Mouse (Mus musculus): ENCODE measurements at regions not wholly inside any gene's neighbourhood (a gene's known extent, or its start where the extent isn't known, plus 50 kb on each side); places are given as distances from the start of the nearest gene placed in this dataset.
A peak's percentile ranks its signal among the peaks of the same experiment; 100 is the strongest.

DNA sequence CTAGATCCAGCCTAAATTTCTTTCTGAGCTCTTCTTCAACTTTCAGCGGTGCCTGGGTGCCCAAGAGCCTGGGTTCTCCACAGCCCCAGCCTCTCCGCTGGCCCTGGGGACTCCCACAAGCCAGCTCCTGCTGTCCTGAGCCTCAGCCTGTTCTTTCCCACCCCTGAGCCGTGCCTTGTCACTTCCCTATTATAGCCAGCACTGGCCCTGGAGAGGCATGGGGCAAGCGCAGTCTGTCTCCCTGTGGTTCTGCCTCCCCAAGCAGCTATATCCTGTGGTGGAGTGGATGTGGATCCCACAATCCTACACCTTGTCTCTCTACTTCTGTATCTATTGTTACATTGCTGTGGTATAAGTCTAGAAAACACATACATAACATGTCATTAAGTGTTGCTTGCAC is 128.6 kb upstream of the Hgf start:
- DNase-seq, result no peak

- DNase-seq, result no peak
Measured at GRCm38 (mm10) chr5:16425302-16425701, 128.0 kb upstream of the Hgf start.

- no peak for DNase-seq
Measured at GRCm38 (mm10) chr5:16426306-16426705, 127.0 kb upstream of the Hgf start.

DNA sequence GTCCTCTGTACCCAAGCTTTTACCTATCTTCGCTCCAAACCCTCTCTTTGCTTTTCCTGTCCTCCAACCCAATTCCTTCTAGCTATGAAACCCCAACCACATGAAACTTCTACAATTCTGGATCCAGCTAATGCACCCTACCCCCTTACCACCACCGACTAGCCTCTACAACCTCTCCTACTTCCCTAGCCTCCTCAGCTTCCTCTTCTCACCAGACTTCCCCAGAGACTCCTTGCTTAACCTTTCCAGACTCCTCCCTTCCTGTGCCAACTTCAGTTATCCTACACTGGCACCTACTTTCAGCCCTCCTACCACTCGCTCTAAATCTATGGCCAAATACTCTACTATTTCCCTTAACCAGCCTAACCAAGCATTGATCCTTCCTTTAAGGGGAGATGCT is 118.7 kb upstream of the Hgf start:
- no peak for DNase-seq

DNA sequence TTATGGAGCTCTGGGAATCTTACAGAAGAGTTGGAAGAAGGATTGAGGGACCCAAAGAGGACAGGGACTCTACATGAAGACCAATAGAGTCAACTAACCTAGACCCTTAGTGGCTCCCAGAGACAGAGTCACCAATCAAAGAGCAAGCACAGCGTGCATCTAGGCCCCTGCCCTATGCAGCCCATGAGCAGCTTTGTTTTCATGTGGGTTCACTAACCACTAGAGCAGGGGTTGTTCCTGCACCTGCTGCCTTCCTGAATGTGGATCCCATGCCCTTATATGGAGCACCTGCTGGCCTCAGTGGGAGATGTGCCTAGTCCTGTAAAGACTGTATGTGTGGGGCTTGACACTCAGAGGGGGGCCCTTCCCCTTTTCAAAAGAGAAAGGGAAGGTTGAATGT is 108.2 kb upstream of the Hgf start:
- DNase-seq, result no peak

DNA sequence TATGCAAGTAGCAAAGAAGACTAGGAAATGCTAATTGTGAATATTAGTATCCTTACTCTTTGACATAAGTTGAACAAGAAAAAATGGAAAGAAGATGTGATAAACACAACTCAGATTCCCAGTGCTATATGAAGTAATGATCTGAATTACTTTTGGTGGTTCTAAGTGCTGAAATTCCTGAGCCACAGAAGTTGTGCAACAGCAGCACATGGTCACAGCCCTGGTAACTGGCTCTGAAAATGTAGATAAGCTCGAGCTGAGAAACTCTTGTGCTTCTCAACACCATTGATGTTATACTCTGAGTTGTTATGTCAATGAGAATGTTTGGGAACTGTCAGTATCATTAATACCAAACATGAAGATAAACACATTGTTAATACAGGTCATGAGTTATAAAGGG is 106.3 kb upstream of the Hgf start:
- DNase-seq, result no peak

GRCm38 (mm10) chr5:16461795-16462194 is 91.5 kb upstream of the Hgf start:
- DNase-seq, result no peak

DNA sequence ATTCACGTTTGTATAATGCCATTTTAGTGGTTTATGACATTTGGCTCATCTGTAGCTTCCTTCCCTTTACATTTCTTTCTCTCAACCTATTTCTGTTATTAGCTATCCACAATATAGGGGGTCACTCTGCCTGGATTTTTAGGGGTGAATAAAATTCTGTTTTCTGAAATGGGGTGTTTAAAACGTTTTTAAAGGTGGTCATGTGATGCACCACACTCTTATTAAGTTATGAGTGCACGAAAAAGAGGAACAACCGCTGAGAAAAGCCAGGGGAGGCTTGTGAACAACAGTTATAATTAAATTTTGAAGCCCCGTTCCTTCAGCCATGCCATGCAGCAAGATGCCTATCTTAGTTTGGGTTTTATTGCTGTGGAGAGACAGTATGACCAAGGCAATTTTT is 87.0 kb upstream of the Hgf start:
- DNase-seq, result no peak

- no peak for DNase-seq
Measured at GRCm38 (mm10) chr5:16468560-16468959, 84.7 kb upstream of the Hgf start.

- no peak for DNase-seq
Measured at GRCm38 (mm10) chr5:16469221-16469620, 84.1 kb upstream of the Hgf start.

DNA sequence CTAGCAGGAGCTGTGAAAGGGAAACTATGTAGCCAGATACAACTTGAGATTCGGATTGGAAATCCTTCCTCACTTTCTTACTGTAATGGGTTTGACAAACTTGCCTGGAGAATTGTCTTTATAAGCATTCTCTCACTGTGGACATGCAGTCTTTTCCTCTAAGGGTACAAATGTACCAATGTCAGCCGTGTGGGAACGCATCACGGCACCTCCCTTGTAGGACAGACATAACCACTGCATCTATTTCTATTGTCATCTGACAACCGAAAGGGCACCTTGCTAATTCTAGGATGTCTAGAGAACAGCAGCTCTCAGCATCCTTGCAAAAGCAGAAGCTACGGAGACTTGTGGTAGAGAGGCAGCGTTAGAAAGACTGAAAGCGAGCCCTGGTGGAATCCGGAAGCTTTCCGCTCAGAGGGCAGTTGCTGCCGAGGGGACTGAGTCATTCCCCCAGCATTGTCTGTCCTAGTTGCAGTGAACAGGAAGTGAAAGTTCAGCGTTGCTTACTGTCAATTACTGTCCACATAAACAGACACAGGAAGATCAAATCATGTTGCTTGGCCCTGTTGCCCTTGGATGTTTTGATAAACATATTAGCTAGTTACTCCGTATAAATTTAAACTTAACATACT is 83.5 kb upstream of the Hgf start:
- DNase-seq, result peak; percentile 45

DNA sequence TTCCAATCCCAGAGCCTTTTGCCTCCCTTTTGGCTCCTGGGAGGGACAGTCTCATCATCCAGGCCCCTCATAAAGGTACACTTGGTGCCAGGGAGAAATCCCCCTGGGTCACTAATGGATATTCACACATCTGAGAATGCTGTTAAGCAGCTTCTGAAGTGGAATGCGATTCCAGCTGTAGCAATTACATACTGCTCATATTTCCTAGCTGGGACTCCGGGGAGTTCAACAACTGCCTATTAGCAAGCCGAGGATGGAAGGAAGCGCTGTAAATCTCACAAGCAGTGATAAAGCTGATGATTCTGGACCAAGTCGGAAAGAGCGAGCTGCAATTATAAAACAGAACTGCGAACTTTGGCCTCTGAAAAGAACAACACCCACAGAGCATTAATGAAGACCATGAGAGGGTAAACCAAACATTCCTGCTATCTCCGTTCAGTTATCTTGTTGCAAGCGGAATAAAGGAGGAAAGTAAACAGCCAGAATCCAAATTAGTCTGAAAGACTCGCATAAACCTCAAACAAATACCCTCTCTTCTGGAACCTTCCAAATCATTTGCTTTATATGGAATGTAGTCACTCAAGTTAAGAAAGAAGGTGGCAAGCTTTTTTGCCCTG is 82.8 kb upstream of the Hgf start:
- peak; percentile 12 for DNase-seq

GRCm38 (mm10) chr5:16487969-16488368 is 65.3 kb upstream of the Hgf start:
- no peak for DNase-seq

GRCm38 (mm10) chr5:16489803-16490202 is 63.5 kb upstream of the Hgf start:
- no peak for DNase-seq

GRCm38 (mm10) chr5:16499891-16500290 is 53.4 kb upstream of the Hgf start:
- no peak for DNase-seq

Measured in kidney, adult 11 months (tissue).